Mouse (Mus musculus) embryo, embryonic 11.5 days (tissue): Measurements from ENCODE around the gene Tspan18.

ENCODE experiments used
- DNase-seq: peaks from one replicate; pipeline ENCODE4 v3.0.0-alpha.2; 2012; ENCODE audit warnings: low read depth, low spot score

The Tspan18 gene

DNA sequence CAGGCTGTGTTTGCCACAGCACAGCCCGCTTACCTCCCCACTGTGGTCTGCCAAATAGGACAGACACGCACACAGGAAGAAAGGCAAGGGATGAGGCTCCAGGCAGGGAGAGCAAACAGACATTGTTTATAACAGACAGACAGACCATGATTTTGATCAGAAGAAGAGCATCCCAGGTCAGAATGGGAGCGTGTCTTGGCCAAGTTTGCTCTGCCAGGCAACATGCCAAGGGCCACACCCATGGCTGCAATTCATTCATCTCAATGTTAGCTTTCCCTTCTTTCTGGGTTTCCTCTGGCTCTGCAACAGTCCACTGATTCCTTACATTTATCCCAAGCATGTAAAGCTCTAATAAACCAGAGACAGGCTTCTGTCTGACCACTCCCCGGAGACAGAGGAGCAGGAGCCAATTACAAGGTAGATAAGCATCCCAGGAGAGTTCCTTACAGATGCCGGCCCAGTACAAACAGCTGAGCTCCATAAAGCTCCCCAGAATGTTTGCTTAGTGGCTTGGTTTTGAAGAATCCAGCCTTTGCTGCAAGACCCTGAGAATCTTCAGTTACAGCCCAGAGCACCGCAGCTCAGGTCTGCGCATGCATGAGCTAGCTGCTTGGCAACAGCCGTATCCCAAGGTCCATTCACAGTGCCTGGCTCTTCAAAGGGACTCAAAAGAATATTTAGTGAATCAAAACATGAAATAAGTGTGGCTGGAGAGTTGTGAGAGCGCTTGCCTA lies 5.2 kb upstream of the Tspan18 start:
- DNase-seq, result no peak

DNA sequence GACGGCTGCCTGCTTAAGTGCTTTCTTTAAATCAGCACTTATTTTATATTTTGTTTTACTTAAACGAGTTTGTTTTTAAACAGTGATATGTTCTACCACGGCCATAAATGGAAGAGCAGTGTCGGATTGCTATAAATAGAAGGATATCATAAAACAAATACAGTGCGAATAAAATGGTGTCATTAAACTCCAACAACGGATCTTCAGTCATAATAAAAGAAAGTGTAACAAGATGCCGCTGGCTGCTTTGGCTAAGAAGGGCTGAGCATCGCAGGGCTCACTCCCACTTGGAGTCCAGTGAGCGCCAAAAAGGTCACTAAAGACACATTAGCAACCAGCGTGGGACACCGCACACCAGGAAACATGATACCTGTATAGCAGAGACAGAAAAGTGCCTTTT lies 1.7 kb upstream of the Tspan18 start:
- DNase-seq, result no peak

DNA sequence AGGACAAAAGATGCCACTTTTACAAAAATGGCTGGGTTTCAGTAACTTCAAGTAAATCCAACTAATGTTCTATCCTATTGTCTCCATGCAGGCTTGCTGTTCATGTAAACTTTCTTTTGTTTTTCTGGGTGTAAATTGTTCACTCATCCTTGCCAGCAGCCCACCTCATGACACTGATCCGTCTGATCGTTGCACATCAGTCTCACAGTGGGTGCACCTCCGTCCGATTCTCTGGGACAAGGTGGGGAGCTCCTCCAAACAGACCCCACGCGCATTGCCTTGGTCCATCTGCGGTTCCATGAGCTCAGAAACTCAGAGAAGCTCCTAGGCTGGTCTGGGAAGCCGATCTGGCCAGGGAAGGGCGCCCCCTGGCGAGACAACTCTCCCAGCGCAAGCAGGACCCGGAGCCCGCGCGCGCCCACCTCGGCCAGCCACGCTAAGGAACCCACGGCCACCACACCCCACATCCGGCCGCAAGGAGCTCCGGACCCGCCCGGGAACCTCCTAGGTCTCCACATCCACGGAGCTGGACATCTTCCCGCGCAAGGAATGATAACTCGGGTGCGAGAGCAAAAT lies 976 bp downstream of the Tspan18 start:
- DNase-seq, result peak; percentile 73

DNA sequence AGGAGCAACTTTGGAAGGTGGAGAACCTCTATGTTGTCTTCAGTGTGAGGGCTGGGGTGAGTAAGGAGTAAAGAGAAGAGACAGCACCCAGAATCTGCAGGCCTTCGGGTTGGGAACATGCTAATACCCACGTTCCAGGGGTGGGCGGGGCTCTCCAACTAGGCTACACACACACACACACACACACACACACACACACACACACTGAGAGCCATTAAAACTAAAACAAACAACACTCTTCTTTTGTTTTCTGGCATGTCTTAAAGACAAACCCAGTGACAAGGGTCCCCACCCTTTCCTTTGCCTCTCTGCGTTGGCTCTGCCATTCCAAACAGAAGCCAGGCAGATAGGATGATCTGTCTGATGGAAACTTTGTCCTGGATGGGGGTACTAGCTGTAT lies 2.0 kb downstream of the Tspan18 start:
- no peak for DNase-seq

DNA sequence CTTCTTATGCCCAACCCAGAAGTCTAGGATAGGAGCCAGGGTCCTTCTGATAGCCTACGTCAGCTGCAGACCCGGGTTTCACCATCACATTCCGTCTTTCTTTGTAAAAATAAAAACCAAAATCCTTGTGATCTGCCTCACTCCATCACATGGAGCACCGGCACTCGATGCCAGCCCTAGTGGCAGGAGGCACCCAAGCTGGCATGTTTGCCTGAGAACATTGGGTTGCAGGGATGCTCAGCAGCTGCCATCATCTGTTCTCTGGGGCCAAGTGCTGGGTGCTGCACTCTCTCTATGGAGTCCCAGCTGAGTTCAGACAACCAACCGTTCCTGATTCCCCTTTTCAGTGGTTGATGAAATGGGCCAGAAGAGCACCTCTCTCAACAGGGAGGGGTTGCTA lies 3.2 kb downstream of the Tspan18 start:
- no peak for DNase-seq

DNA sequence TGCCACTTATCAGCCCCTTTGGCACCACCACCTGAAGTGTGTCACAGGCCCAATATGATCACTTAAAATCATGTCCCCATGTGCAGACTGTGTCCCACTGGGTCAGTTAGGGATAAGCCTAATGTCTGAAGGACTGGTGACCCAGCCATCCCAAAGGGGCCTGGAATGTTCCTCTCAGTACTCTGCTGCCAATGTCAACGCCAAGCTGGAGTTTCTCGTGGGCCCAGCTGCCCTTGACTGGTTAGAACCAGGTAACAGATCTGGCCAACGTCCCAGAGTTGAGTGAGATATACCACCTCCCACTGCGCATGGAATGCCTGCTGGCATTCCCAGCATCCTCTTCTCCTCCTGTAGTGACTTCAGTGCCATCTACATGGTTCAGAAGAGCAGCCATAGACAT lies 5.2 kb downstream of the Tspan18 start:
- no peak for DNase-seq

DNA sequence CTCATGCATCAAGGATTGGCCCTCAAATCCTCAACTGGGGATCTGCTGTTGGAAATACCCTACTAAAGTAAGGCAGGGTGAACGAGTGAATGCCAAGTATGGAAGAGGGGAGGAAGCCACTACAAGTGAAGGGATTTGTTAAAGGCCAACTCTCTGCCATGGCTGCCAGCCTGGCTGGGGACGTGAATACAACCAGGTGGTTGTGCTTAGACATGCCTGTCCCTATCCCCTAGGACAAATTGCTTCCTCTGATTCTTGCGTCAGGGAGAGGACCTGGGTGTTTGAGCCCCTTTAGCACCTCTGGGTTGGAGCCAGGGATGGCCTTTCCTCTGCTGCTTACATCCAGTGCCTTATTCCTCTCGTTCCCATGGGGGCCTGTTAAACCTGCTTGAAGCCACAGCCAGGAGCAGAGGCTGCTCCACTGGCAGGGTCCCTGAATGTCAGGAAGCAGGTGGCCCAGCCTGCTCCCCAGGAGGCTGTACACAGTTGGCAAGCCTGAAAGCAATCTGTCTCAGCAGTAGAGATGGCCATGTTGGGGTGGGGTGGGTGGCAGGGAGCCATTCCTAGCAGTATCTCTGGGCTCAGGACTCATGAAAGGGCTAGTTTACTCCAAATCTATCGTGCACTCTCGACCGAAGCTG lies 6.3 kb downstream of the Tspan18 start:
- no peak for DNase-seq

DNA sequence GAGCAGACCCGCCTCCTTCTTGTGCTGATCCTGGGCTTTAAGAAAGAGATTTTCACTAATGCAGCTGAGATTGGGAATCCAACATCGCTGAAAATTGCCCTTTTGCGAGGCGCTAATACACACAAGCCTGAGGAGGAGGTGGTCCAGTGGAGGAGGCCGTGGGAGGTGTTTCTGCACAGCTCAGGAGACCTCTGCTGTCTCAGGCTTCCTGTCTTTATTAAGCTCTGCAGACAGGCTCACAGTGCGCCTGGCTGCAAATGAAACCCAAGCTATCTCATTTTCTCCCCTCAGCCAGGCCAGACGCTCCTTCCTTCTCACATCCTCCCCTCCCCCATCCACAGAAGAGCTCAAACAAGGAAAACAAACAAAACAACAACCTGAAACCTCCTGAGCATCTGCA lies 9.6 kb downstream of the Tspan18 start:
- DNase-seq, result no peak

DNA sequence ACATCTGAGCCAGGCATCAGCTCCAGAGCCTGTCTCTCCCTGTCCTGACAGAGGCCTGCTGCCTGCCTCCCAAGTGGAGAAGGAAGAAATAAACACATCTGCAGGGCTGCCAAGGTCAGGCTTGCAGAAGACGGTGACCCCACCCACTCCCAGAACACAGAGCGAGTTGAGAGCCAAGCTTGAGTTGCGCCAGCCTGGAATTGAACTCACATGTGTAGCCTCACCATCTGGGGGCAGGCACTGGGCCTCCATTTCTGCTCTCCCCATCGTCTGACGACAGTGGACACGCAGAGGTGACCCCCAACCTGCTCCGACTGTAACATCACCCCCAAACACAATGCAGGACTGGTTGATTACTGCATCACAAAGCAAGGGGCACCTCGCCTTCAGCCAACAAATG lies 12.4 kb downstream of the Tspan18 start:
- DNase-seq, result no peak

DNA sequence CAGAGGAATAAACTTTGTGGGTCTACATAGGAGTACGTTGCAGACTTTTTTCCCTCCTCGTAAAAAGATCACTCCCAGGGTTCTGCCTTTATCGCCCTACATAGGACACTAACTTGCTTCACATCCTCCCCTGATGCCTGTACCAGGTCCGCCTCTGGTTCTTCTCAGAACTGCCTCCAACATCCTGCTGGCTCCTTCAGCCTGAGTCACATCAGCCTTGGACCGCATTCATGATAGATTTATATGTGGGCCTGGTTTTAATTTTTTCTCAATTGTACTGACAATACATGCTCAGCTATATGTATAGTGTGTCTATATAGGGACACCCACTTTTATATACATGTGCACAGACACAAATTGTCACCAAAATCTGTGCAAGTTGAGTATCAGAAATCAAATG lies 14.0 kb downstream of the Tspan18 start:
- no peak for DNase-seq

DNA sequence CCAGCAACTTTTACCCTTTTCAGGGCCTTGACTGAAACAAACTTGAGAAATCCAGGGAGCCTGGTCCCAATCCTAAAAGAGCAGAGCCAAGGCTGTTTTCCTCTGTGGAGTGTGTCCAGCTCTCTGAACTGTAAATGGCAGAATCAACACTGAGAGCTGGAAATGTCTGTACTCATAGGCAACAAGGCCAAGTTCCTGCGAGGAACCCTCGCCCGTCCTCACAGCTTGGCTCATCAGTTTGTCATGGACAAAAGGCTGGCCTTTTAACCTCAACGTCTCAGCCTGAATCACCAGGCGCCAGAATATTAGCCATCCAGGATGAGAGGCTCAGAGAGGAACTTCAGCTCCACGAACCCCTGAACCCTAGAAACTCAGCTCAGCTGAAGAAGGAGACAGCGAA lies 14.7 kb downstream of the Tspan18 start:
- DNase-seq, result no peak

DNA sequence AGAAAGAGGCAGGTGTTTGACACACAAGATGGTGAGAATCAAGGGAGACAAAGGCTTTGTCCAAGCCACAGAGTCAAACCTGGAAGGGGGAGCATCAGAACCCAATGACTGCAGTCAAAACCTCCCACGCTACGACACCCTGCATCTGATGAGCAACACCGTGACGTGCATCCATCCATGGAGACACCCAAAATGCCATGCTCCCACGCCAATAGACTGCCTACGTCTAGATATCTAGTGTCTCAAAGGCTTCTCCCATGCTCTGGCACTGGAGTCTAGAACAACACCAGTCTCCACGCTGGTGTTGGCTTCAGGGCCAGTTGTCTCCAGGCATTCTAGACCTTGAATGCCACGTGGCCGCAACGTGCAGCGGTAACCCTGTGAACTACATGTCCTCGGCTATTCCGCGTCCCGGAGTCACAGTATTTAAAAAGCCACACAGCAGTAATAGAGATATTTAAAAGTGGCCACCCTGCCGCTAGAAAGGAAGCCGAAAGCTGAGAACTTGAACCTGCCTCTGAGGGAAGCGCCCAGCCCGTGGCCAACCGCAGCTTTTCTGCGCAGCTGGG lies 15.4 kb downstream of the Tspan18 start:
- no peak for DNase-seq

DNA sequence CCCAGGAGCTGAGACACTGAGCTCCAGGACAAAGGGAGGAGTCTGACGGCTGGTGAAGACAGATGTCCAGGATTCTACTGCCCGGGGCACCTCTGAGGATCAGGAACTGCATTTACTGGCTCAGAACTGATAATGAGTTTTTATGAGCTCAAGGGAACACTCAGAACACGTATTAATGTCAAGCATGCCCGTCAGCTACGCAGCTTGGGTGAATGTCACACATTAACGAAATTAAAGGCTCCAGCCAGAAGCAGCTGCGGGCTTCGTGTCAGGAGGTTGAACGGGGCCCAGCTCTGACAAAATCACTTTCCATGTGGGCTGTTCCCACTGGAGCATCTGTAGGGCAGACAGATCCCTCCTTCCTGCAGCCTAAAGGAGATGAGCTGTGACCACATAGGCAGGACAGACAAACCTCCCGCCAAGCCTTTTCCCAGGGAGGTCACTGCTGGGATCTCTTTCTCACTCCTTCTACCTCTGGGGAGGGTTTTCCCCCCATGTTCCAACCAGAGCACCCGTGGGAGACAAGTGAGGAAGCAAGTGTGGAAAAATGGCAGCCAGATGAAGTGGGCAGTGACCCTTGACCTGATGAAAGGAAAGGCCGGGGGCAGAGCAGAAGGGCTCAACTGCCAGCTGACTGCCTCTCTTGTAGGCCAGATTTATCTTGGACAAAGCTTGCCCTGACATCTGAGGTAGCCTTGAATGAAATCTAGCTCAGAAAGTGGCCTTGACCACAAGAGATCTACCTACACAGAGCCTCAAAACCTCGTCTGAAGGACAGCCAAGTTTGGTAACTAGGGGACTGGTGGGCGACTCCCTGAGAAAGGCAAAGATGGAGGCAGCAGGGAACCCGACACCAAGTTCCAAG lies 20.3 kb downstream of the Tspan18 start:
- no peak for DNase-seq

DNA sequence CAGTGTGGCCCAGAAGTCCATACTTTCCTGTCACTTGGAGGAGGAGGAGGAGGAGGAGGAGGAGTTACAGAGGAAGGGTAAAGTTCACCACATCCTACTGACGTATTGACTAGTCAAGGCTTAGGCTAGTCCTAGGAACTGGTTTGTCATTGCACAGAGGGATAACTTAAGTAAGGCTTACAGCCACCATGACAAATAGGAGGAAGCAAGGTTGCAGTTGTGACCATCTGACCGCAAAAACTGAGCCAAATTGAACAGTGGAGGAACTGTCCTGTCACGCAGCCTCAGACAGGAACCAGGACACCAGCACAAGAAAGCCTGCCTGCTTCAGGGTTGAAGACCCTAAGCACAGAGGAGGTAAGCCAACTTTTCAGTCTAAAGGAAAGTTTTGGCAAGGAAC lies 21.8 kb downstream of the Tspan18 start:
- no peak for DNase-seq

DNA sequence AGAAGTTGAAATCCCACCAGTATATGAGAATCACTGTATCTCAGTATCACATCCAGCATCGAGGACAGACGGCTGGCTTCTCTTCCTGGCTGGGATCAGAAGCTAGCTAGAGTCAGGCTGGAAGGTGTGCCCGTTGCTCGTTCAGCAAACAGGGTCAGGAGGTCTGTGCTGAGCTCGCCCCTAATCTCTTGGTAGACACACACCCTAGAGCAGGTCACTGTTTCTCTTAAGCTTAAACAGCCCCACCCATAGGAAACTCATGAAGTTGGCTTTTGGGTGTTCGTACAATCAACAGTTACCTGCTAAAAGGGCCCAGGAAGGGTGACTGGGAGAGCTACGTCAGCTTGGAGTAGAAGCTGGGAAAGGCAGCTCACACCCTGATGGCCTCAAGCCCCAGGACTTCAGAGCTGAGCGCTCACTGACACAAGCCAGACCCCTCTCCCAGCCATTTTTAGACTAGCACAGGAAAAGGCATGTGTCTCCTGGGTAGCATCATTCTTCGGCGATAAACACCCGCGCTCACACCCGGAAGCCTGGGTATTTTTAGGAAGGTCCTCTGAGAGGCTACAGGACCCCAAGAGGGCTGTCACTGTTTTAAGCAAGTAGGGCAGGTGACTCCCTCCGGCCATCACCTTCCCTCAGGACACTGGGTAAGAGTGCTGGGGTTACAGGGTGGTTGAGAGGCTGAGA lies 24.4 kb downstream of the Tspan18 start:
- no peak for DNase-seq

DNA sequence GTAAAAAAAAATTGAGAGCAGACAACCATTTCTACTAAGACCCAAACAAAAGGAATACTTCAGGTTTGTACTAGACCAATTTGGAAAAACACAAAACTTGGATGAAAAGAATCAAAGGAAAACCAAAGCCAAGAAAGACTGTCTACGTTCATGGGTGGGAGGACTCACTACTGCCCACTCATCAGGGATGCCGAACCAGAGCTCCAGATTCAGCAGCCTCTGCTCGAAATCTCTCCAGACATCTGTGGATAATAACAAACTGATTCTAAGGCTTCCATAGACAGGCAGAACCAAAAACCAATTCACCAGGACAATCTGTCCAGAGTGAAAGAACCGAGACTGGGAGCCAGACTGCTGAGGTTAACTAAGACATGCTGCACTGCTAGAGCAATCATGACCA lies 27.4 kb downstream of the Tspan18 start:
- DNase-seq, result no peak

DNA sequence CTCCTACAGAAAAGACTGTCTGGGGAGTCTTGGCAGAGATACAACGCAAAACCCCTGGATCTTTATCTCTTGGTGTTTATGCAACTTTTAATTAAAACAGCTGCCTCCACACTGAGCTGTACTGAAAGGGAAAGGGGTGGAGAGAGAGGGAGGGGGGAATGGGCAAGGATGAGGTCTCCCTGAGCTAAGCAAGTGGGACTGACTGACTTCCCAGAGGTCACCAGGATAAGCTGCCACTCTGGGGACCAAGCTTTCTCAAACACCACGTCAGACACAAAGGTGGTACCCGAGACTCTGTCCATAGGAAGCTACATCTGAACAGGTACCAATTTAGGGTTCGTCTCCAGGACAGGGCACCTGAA lies 30.1 kb downstream of the Tspan18 start:
- no peak for DNase-seq

DNA sequence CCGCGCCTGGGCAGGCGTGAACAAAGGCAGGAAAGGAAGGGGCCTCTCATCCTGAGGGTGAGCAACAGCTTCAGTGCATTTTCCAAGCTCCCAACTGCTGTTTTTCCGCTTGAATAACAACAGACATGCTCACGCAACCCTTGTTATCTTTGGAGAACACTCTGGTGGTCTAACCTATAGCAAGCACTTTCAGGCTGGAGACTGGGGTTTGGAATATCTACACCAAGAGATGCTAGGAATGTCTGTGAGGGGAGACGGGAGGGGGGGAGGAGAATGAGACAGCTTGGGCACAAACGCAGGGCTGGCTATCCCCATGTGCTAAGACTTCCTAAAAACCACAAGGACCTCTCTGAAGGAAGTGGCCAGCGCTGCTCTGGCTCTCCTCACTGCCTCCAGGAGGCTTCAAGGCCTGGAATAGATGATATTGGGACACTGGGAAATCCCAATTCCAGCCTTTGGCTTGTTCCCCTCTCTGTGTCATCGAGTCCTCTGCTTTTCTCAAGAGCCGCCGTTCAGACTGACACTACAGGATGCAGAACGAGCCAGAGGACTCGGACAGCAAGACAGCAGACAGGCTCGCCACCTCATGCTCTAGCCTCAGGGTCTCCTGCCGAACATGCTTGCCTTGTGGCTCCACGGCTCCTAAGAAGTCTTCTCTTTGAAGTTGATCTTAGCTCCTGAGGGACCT lies 30.6 kb downstream of the Tspan18 start:
- no peak for DNase-seq

DNA sequence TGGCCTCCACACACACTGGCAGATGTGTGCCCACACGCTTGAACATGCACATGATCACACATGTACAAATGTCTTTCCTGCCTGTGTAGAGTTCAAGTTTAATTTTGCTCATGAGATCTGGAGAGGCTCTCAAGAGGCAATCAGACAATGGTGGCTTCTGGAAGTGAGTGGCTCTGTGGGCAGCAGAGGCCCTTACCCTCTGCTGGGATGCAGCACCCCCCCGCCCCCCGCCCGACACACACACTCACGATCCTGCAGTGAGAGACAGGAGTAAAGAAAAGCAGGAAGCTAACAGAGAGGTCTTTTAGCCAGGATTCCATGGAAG lies 31.1 kb downstream of the Tspan18 start:
- DNase-seq, result no peak

DNA sequence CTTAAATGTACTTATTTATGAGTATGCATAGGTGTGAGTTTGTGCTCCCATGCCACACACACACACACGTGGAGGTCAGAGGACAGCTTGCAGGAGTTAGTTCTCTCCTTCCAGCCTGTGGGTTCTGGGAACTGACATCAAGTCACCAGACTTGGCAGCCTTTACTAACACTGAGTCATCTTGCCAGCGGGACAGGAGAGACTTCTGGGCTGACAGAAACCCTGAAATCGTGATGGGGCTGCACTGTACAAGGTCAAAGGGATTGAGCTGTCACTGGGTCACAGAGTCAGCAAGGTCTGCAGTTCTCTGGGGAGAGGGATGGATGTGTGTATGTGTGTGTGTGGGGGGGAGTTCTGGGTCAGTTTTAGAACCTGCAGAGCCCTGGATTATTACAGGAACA lies 36.6 kb downstream of the Tspan18 start:
- DNase-seq, result no peak
